Mouse (Mus musculus) midbrain, embryonic 15.5 days (tissue): Measurements from ENCODE around the gene Lamc2. TPM values are rescaled to one million over a fixed set of nuclear protein-coding genes. Genes with fewer than 3 reads are reported as not detected.

ENCODE experiments used
- ATAC-seq: fragments of 200-750 bp; cut with Nextera tagmentation; replicated peaks from 2 replicates; pipeline ENCODE4 v1.8.0; 2017; ENCODE audit warnings: moderate TSS enrichment
- H3K27ac ChIP-seq: fragments of 300-500 bp; sonication (generic); 2 replicates; pipeline ENCODE4 v1.5.1; 2015; ENCODE audit warnings: mild to moderate bottlenecking, inconsistent platforms
- H3K27me3 ChIP-seq: fragments of 300-500 bp; sonication (generic); replicated peaks from 2 replicates; pipeline ENCODE4 v1.6.1; 2015; ENCODE audit warnings: inconsistent platforms
- H3K36me3 ChIP-seq: fragments of 300-500 bp; sonication (generic); replicated peaks from 2 replicates; pipeline ENCODE4 v1.6.1; 2015; ENCODE audit warnings: inconsistent platforms
- H3K4me1 ChIP-seq: fragments of 300-500 bp; sonication (generic); 2 replicates; pipeline ENCODE4 v1.6.1; 2015; ENCODE audit warnings: inconsistent platforms
- H3K4me2 ChIP-seq: fragments of 300-500 bp; sonication (generic); 2 replicates; pipeline ENCODE4 v1.6.1; 2015; ENCODE audit warnings: inconsistent platforms, mild to moderate bottlenecking, moderate library complexity
- H3K4me3 ChIP-seq: fragments of 300-500 bp; sonication (generic); 2 replicates; pipeline ENCODE4 v1.5.1; 2015; ENCODE audit warnings: mild to moderate bottlenecking, inconsistent platforms
- H3K9ac ChIP-seq: fragments of 300-500 bp; sonication (generic); 2 replicates; pipeline ENCODE4 v1.6.1; 2015; ENCODE audit warnings: mild to moderate bottlenecking, inconsistent platforms
- H3K9me3 ChIP-seq: fragments of 300-500 bp; sonication (generic); 2 replicates; pipeline ENCODE4 v1.6.1; 2016; ENCODE audit warnings: inconsistent platforms
- WGBS: fragments of 180-500 bp; shearing (Covaris S2); methylation state at CpG from one replicate; pipeline ENCODE4 v1.1.7; 2015; ENCODE audit warnings: mixed read lengths; 5-methylcytosine and 5-hydroxymethylcytosine counted together
- polyA plus RNA-seq: library from polyadenylated mRNA; unstranded; fragments of >200 nt; fragmentation: Nextera tagmentation; extraction: Ambion mirVana; gene quantifications from 2 replicates; pipeline ENCODE4 v1.2.1, GENCODE M21; 2015

The Lamc2 gene
- polyA plus RNA-seq, 1 experiment from 2014 or later, result 1.9 TPM

GRCm38 (mm10) chr1:153172291-153172731 is 13.9 kb downstream of the Lamc2 start:
- H3K27ac ChIP-seq, result no peak overlapping the region
- H3K36me3 ChIP-seq, result no peaks in the 10 kb centered on the region
- H3K9me3 ChIP-seq, result no peaks in the 10 kb centered on the region
- WGBS, result 21% methylated on average over 9 of the region's 9 CpGs
- no peak for ATAC-seq
- H3K4me3 ChIP-seq, result no peak overlapping the region
- no peak overlapping the region for H3K4me2 ChIP-seq
- no peaks in the 10 kb centered on the region for H3K27me3 ChIP-seq
- no peak overlapping the region for H3K9ac ChIP-seq
- H3K4me1 ChIP-seq, result no peaks in the 10 kb centered on the region; the same call in 1 of the 2 replicates

- Histone ChIP-seq H3K9me3 (no peaks in the 10 kb centered on the region), H3K27me3 (no peaks in the 10 kb centered on the region), H3K4me3 (no peak overlapping the region), H3K27ac (no peak overlapping the region), H3K36me3 (no peaks in the 10 kb centered on the region), H3K4me2 (no peak overlapping the region), H3K4me1 (no peaks in the 10 kb centered on the region; the same call in 1 of the 2 replicates), H3K9ac (no peak overlapping the region)
- 82% methylated on average over 10 of the region's 10 CpGs for WGBS
- ATAC-seq, result no peak
Observed at GRCm38 (mm10) chr1:153171011-153171410, 15.2 kb downstream of the Lamc2 start.

GRCm38 (mm10) chr1:153168293-153168692 is 18.0 kb downstream of the Lamc2 start:
- Histone ChIP-seq H3K4me1 (no peaks in the 10 kb centered on the region; the same call in 1 of the 2 replicates), H3K4me3 (no peak overlapping the region), H3K4me2 (no peak overlapping the region), H3K27ac (no peak overlapping the region), H3K9me3 (no peaks in the 10 kb centered on the region), H3K9ac (no peak overlapping the region), H3K27me3 (no peaks in the 10 kb centered on the region), H3K36me3 (no peaks in the 10 kb centered on the region)
- WGBS, result 79% methylated on average over 5 of the region's 5 CpGs
- ATAC-seq, result no peak

GRCm38 (mm10) chr1:153163831-153164230 is 22.4 kb downstream of the Lamc2 start:
- Histone ChIP-seq H3K9me3 (no peaks in the 10 kb centered on the region), H3K4me1 (no peaks in the 10 kb centered on the region), H3K4me2 (no peak overlapping the region), H3K36me3 (no peaks in the 10 kb centered on the region), H3K27ac (no peak overlapping the region), H3K4me3 (no peak overlapping the region), H3K27me3 (no peaks in the 10 kb centered on the region), H3K9ac (no peak overlapping the region)
- WGBS, result 84% methylated on average over 3 of the region's 3 CpGs
- no peak for ATAC-seq

- WGBS, result 91% methylated on average over 4 of the region's 4 CpGs
- Histone ChIP-seq H3K36me3 (no peaks in the 10 kb centered on the region), H3K27me3 (no peaks in the 10 kb centered on the region), H3K4me3 (no peak overlapping the region), H3K27ac (no peak overlapping the region), H3K4me1 (no peaks in the 10 kb centered on the region; the same call in 1 of the 2 replicates), H3K9me3 (no peaks in the 10 kb centered on the region), H3K4me2 (no peak overlapping the region), H3K9ac (no peak overlapping the region)
- ATAC-seq, result no peak
Observed at GRCm38 (mm10) chr1:153159137-153159536, 27.1 kb downstream of the Lamc2 start.

- Histone ChIP-seq H3K4me2 (no peak overlapping the region), H3K4me3 (no peak overlapping the region), H3K4me1 (no peaks in the 10 kb centered on the region; the same call in 1 of the 2 replicates), H3K27me3 (no peaks in the 10 kb centered on the region), H3K36me3 (no peaks in the 10 kb centered on the region), H3K9me3 (no peaks in the 10 kb centered on the region), H3K27ac (no peak overlapping the region), H3K9ac (no peak overlapping the region)
- ATAC-seq, result no peak
- WGBS, result 83% methylated on average over 5 of the region's 5 CpGs
Observed at GRCm38 (mm10) chr1:153157021-153157623, 29.1 kb downstream of the Lamc2 start.

GRCm38 (mm10) chr1:153155364-153155763 is 30.9 kb downstream of the Lamc2 start:
- H3K36me3 ChIP-seq, result no peaks in the 10 kb centered on the region
- 89% methylated on average over 8 of the region's 8 CpGs for WGBS
- no peaks in the 10 kb centered on the region for H3K27me3 ChIP-seq
- no peak overlapping the region for H3K4me2 ChIP-seq
- no peak overlapping the region for H3K9ac ChIP-seq
- H3K4me3 ChIP-seq, result no peak overlapping the region
- H3K27ac ChIP-seq, result no peak overlapping the region
- ATAC-seq, result no peak
- H3K9me3 ChIP-seq, result no peaks in the 10 kb centered on the region
- no peaks in the 10 kb centered on the region; the same call in 1 of the 2 replicates for H3K4me1 ChIP-seq

GRCm38 (mm10) chr1:153153619-153154137 is 32.6 kb downstream of the Lamc2 start:
- Histone ChIP-seq H3K9ac (no peak overlapping the region), H3K27ac (no peak overlapping the region), H3K27me3 (no peaks in the 10 kb centered on the region), H3K4me3 (no peak overlapping the region), H3K9me3 (no peaks in the 10 kb centered on the region), H3K36me3 (no peaks in the 10 kb centered on the region), H3K4me1 (no peaks in the 10 kb centered on the region; the same call in 1 of the 2 replicates), H3K4me2 (no peak overlapping the region)
- 64% methylated on average over 10 of the region's 10 CpGs for WGBS
- ATAC-seq, result 0 out of 2 replicates have a peak, but pooled peaks have one; percentile 37

- H3K36me3 ChIP-seq, result no peaks in the 10 kb centered on the region
- no peak for ATAC-seq
- no peak overlapping the region for H3K9ac ChIP-seq
- no peaks in the 10 kb centered on the region for H3K9me3 ChIP-seq
- no peak overlapping the region for H3K4me3 ChIP-seq
- no peak overlapping the region for H3K27ac ChIP-seq
- 74% methylated on average over 7 of the region's 7 CpGs for WGBS
- no peaks in the 10 kb centered on the region for H3K27me3 ChIP-seq
- H3K4me2 ChIP-seq, result no peak overlapping the region
- H3K4me1 ChIP-seq, result no peaks in the 10 kb centered on the region; the same call in 1 of the 2 replicates
Observed at GRCm38 (mm10) chr1:153152594-153152993, 33.7 kb downstream of the Lamc2 start.

- WGBS, result 87% methylated on average over 5 of the region's 5 CpGs
- Histone ChIP-seq H3K9ac (no peak overlapping the region), H3K4me1 (no peaks in the 10 kb centered on the region), H3K9me3 (no peaks in the 10 kb centered on the region), H3K4me3 (no peak overlapping the region), H3K36me3 (no peaks in the 10 kb centered on the region), H3K4me2 (no peak overlapping the region), H3K27me3 (no peaks in the 10 kb centered on the region), H3K27ac (no peak overlapping the region)
- no peak for ATAC-seq
Observed at GRCm38 (mm10) chr1:153145791-153146190, 40.5 kb downstream of the Lamc2 start.

- no peak for ATAC-seq
- no peaks in the 10 kb centered on the region for H3K9me3 ChIP-seq
- no peak overlapping the region for H3K4me2 ChIP-seq
- no peak overlapping the region for H3K27ac ChIP-seq
- no peaks in the 10 kb centered on the region for H3K36me3 ChIP-seq
- no peak overlapping the region for H3K4me3 ChIP-seq
- H3K4me1 ChIP-seq, result no peaks in the 10 kb centered on the region
- H3K27me3 ChIP-seq, result no peaks in the 10 kb centered on the region
- 80% methylated on average over 11 of the region's 11 CpGs for WGBS
- H3K9ac ChIP-seq, result no peak overlapping the region
Observed at GRCm38 (mm10) chr1:153144021-153144420, 42.2 kb downstream of the Lamc2 start.

GRCm38 (mm10) chr1:153140747-153141228 is 45.5 kb downstream of the Lamc2 start:
- no peak for ATAC-seq
- no peaks in the 10 kb centered on the region for H3K27me3 ChIP-seq
- WGBS, result 38% methylated on average over 8 of the region's 8 CpGs

GRCm38 (mm10) chr1:153140265-153140664 is 46.0 kb downstream of the Lamc2 start:
- Histone ChIP-seq H3K27ac (no peak overlapping the region), H3K27me3 (no peaks in the 10 kb centered on the region), H3K4me2 (no peak overlapping the region), H3K4me1 (no peaks in the 10 kb centered on the region), H3K9ac (no peak overlapping the region), H3K9me3 (no peaks in the 10 kb centered on the region), H3K36me3 (no peaks in the 10 kb centered on the region), H3K4me3 (no peak overlapping the region)
- ATAC-seq, result no peak
- WGBS, result 81% methylated on average over 11 of the region's 11 CpGs

More at GRCm38 (mm10) chr1:153140747-153141228, 45.5 kb downstream of the Lamc2 start:
- Histone ChIP-seq H3K4me1 (no peaks in the 10 kb centered on the region), H3K4me3 (no peak overlapping the region), H3K27ac (no peak overlapping the region), H3K9ac (no peak overlapping the region), H3K36me3 (no peaks in the 10 kb centered on the region), H3K9me3 (no peaks in the 10 kb centered on the region), H3K4me2 (no peak overlapping the region)
